Mouse (Mus musculus) testis, adult 2 months (tissue): Measurements from ENCODE around the gene Hira.

Experiments
- CTCF ChIP-seq: fragments of 200-500 bp; IDR thresholded peaks from 2 replicates; pipeline ENCODE4 v1.5.1; 2012; ENCODE audit warnings: low read depth, mild to moderate bottlenecking, inconsistent platforms, low read length, moderate library complexity; ENCODE audit not compliant: control insufficient read depth, insufficient read depth, insufficient replicate concordance
- POLR2A ChIP-seq: fragments of 200-500 bp; IDR thresholded peaks from 2 replicates; pipeline ENCODE4 v1.6.1; 2012; ENCODE audit warnings: low read depth, mild to moderate bottlenecking, inconsistent platforms, low read length, moderate library complexity; ENCODE audit not compliant: control insufficient read depth

- TF ChIP-seq POLR2A, result no peak
- TF ChIP-seq CTCF, result no peak
Measured at GRCm38 (mm10) chr16:18943906-18944305, 67.1 kb downstream of the Hira start.
